ENCODE assay signal across 14 mouse cellular contexts in genomic region chr6:146329079-146329478, GRCm38 (mm10).
"Had no signal": no experiment of that assay in that cellular context is flagged by ENCODE, and none has a peak within 500 bp of the region (broad histone marks: within the 10 kb centered on the region; RNA-seq: fewer than 3 reads in every experiment).

No protein-coding gene starts in this region.

- H3K36me3 ChIP-seq: midbrain, embryonic 10.5 days; midbrain, embryonic 13.5 days; midbrain, embryonic 15.5 days; neural tube, embryonic 12.5 days had no signal

- H3K4me3 ChIP-seq: midbrain, embryonic 10.5 days; midbrain, embryonic 13.5 days; midbrain, embryonic 15.5 days; neural tube, embryonic 12.5 days; stomach, embryonic 15.5 days had no signal

- H3K9ac ChIP-seq: lung, embryonic 14.5 days; midbrain, embryonic 13.5 days; midbrain, embryonic 15.5 days; neural tube, embryonic 12.5 days; stomach, embryonic 15.5 days had no signal

- H3K4me2 ChIP-seq: lung, embryonic 14.5 days; midbrain, embryonic 13.5 days; midbrain, embryonic 15.5 days; neural tube, embryonic 12.5 days; stomach, embryonic 15.5 days had no signal

- H3K9me3 ChIP-seq: midbrain, embryonic 10.5 days; midbrain, embryonic 13.5 days; midbrain, embryonic 15.5 days; neural tube, embryonic 12.5 days; stomach, embryonic 15.5 days had no signal

- ATAC-seq: midbrain, embryonic 13.5 days; midbrain, embryonic 15.5 days had no signal

- H3K4me1 ChIP-seq: midbrain, embryonic 13.5 days; midbrain, embryonic 15.5 days; neural tube, embryonic 12.5 days had no signal

- DNase-seq: lung, adult 18-20 months; lung, embryonic 14.5 days; lung, postnatal 10 days; lung, postnatal 4 days; right cerebral cortex, postnatal 14 days; thymus, adult 2 months; thymus, postnatal 25 days; thymus, postnatal 4 days had no signal

- H3K27ac ChIP-seq: midbrain, embryonic 10.5 days; midbrain, embryonic 13.5 days; midbrain, embryonic 15.5 days; neural tube, embryonic 12.5 days; stomach, embryonic 15.5 days; stomach, postnatal 0 days had no signal

- H3K27me3 ChIP-seq: midbrain, embryonic 13.5 days; midbrain, embryonic 15.5 days; neural tube, embryonic 12.5 days; stomach, embryonic 15.5 days had no signal
